Mouse (Mus musculus) left cerebral cortex, adult 8-10 months (tissue): ENCODE measurements around the gene Zfp346. TPM values are rescaled to one million over a fixed set of nuclear protein-coding genes. Genes with fewer than 3 reads are reported as not detected.

ENCODE experiments used
- total RNA-seq, 4 experiments: library from RNA; stranded (reverse); gene quantifications; 2 replicates each; pipeline ENCODE4 v1.2.4; 2022

The Zfp346 gene
- total RNA-seq, 4 experiments from 2014 or later: 41.9 to 46.2 (median 42.5) TPM

Other genes starting within 250 kb of the Zfp346 start
- 10 to 100 TPM; 86.2 to 95.5 (median 94.0) TPM for gene Unc5a, start 155.9 kb upstream of the Zfp346 start, total RNA-seq
- 1 to 10 TPM in 3 of 4 experiments, under 1 TPM in 1; 0.99 to 1.9 (median 1.4) TPM for gene Hk3, start 83.9 kb upstream of the Zfp346 start, total RNA-seq
- 10 to 100 TPM; 20.3 to 24.7 (median 23.3) TPM for gene Uimc1, start 5.0 kb upstream of the Zfp346 start, total RNA-seq
- not detected for gene Gm17617, start 28.2 kb downstream of the Zfp346 start, total RNA-seq
- gene Fgfr4, start 47.3 kb downstream of the Zfp346 start, total RNA-seq: under 1 TPM; 0.21 to 0.70 (median 0.58) TPM
- 100 to 1,000 TPM; 108 to 137 (median 123) TPM for gene Nsd1, start 104.5 kb downstream of the Zfp346 start, total RNA-seq
- 100 to 1,000 TPM; 163 to 176 (median 166) TPM for gene Prelid1, start 215.2 kb downstream of the Zfp346 start, total RNA-seq
- gene Rab24, start 216.6 kb downstream of the Zfp346 start, total RNA-seq: 10 to 100 TPM; 74.1 to 86.1 (median 81.0) TPM
- gene Mxd3, start 224.5 kb downstream of the Zfp346 start, total RNA-seq: 1 to 10 TPM in 2 of 4 experiments, under 1 TPM in 2; 0.65 to 1.6 (median 0.97) TPM